Comparison of ENCODE assay signal across 9 mouse cellular contexts in the genomic region with DNA sequence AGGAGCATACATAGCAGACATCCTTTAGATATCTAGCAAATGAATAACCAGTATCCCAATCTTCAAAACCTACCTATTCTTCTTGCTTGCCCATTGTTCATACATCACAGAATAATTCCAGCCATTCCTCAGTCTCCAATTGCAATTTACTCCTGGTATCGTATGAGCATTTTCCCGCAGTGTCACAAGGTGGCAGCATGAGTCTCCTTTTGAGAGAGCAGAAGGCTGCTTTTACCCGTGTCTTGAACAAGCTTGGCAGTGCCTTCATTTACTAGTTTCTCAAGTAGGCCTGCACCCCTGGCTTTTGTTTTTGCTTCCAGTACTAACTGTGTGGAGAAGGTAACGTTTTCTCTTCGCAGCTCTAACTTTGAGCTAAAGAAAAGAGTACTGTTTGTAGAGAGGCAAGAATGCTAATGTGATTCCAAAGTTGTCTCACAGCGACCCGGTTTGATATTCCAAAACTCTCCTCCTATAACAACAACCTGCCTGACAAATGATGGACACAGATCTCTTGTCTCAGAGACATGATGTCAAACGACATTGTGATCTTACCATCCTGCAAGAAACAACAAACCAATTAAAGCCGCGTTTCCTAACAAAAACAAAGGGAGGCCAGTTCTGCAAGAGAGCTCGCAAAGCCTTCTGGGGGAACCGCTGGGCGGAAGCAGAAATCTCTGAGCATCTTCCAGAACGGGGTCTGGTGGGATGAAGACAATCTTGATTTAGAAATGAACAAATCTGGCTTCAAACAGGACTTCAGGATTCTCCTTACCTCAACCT. TPM values are rescaled to one million over a fixed set of nuclear protein-coding genes. Genes with fewer than 3 reads are reported as not detected.
A peak's percentile ranks its signal among the peaks of the same experiment; 100 is the strongest.
DNase-seq lines count a peak whose midpoint lies in the region; ATAC-seq and TF ChIP-seq lines count a peak whose summit lies in the region.
"Had no signal": no experiment of that assay in that cellular context is flagged by ENCODE, and none has a peak within 500 bp of the region (broad histone marks: within the 10 kb centered on the region; RNA-seq: fewer than 3 reads in every experiment).

No protein-coding gene starts in this region.

- WGBS in lung, embryonic 16.5 days: 42% methylated on average over 14 of the region's 14 CpGs

- peak; percentile 86 for TF ChIP-seq CTCF in E14TG2a.4 (conservative IDR thresholded peaks at IDR 0.05; ENCODE audit: low read length)

- no peak overlapping the region for H3K27ac ChIP-seq in lung, embryonic 16.5 days (ENCODE audit: low read length)
- H3K27ac ChIP-seq: stomach, embryonic 15.5 days had no signal

- peaks cover 21% of the 10 kb centered on the region for H3K4me1 ChIP-seq in E14TG2a.4 (replicated peaks; ENCODE audit: low read depth, low read length)
- H3K4me1 ChIP-seq in lung, embryonic 16.5 days (replicated peaks; ENCODE audit: control insufficient read depth, insufficient read depth, low read length): no peaks in the 10 kb centered on the region
- H3K4me1 ChIP-seq: stomach, embryonic 15.5 days had no signal

- H3K27me3 ChIP-seq in E14TG2a.4 (ENCODE audit: insufficient read depth, low read length): 0 out of 2 replicates have a peak, but pooled peaks cover 4% of the 10 kb centered on the region
- no peaks in the 10 kb centered on the region for H3K27me3 ChIP-seq in lung, embryonic 16.5 days (ENCODE audit: control insufficient read depth, insufficient read depth, low read depth, low read length)
- H3K27me3 ChIP-seq: stomach, embryonic 15.5 days had no signal

- no peak overlapping the region for H3K4me3 ChIP-seq in E14TG2a.4 (replicated peaks; ENCODE audit: low read length)
- H3K4me3 ChIP-seq in lung, embryonic 16.5 days (ENCODE audit: low read length): no peak overlapping the region
- H3K4me3 ChIP-seq: stomach, embryonic 15.5 days had no signal

- H3K9ac ChIP-seq in lung, embryonic 16.5 days (ENCODE audit: low read length): no peak overlapping the region
- H3K9ac ChIP-seq: stomach, embryonic 15.5 days had no signal

- DNase-seq in adrenal gland, adult 2 months: peak; percentile 81
- peak; percentile 73 for DNase-seq in embryo, embryonic 9.5 days (ENCODE audit: extremely low spot score)
- peak; percentile 83 for DNase-seq in heart, adult 8-10 months (ENCODE audit: low spot score)
- peak; percentile 83 for DNase-seq in layer of hippocampus, adult 11-12 months (ENCODE audit: low spot score)
- peak; percentile 80 for DNase-seq in right cerebral cortex, adult 18-20 months

- H3K4me2 ChIP-seq in lung, embryonic 16.5 days (ENCODE audit: low read depth, low read length): no peak overlapping the region
- H3K4me2 ChIP-seq: stomach, embryonic 15.5 days had no signal

- H3K36me3 ChIP-seq in E14TG2a.4 (ENCODE audit: insufficient read depth, low read length): no peaks in the 10 kb centered on the region
- no peaks in the 10 kb centered on the region for H3K36me3 ChIP-seq in lung, embryonic 16.5 days (ENCODE audit: control insufficient read depth, insufficient read depth, low read length)
- H3K36me3 ChIP-seq: stomach, embryonic 15.5 days had no signal

- ATAC-seq in lung, embryonic 16.5 days (ENCODE audit: low read depth): peak; percentile 54; the same call in 1 of the 2 replicates
- ATAC-seq in erythroblast, adult 5-6 weeks (replicated peaks; ENCODE audit: low FRiP score, poor library complexity, severe bottlenecking): no peak

- no peaks in the 10 kb centered on the region for H3K9me3 ChIP-seq in E14TG2a.4 (ENCODE audit: low read length)
- no peaks in the 10 kb centered on the region for H3K9me3 ChIP-seq in lung, embryonic 16.5 days (ENCODE audit: control insufficient read depth, low read length)
- H3K9me3 ChIP-seq: stomach, embryonic 15.5 days had no signal

RNA-seq across cellular contexts. Expression of a gene that starts 5.0 kb away (rescaled TPM):
- 100 to 1,000 TPM; 237 to 336 TPM for total RNA-seq in adrenal gland, adult 2 months (2021)
- 246 and 342 TPM in 2 replicates for polyA plus RNA-seq in adrenal gland, adult 2 months (2012; rRNA removed)
- total RNA-seq in heart, adult 8-10 months (2022): 10 to 100 TPM; 51.8 to 58.4 (median 54.5) TPM
- 92.1 and 94.2 TPM in 2 replicates for polyA plus RNA-seq in lung, embryonic 16.5 days (2015; fragmentation: Nextera tagmentation; extraction: Ambion mirVana)
- total RNA-seq in erythroblast, adult 5-6 weeks (2015; ENCODE audit: low replicate concordance): 0.58 TPM in 1 of 2 replicates, not detected in the other
- total RNA-seq in erythroblast, adult 5-6 weeks (2017; ENCODE audit: low replicate concordance): 0.09 TPM in 1 of 2 replicates, not detected in the other

RNA-seq across cellular contexts. Expression of a gene that starts 42.4 kb away (rescaled TPM):
- 1 to 10 TPM; 8.5 to 10.0 TPM for total RNA-seq in adrenal gland, adult 2 months (2021)
- polyA plus RNA-seq in adrenal gland, adult 2 months (2012; rRNA removed): 0.78 and 1.2 TPM in 2 replicates
- 10 to 100 TPM; 77.3 to 89.7 (median 87.0) TPM for total RNA-seq in heart, adult 8-10 months (2022)
- polyA plus RNA-seq in lung, embryonic 16.5 days (2015; fragmentation: Nextera tagmentation; extraction: Ambion mirVana): 2.1 and 2.8 TPM in 2 replicates
- 0.21 TPM in 1 of 2 replicates, not detected in the other for total RNA-seq in erythroblast, adult 5-6 weeks (2015; ENCODE audit: low replicate concordance)
- total RNA-seq in erythroblast, adult 5-6 weeks (2017; ENCODE audit: low replicate concordance): 0.09 TPM in 1 of 2 replicates, not detected in the other

Comparison
In these comparisons a context has a peak if more than half of its experiments do, and no peak if none do; other contexts are left out.
1. RNA of a gene that starts 5.0 kb away (total RNA-seq): 237 to 336 TPM in adrenal gland, adult 2 months and 51.8 to 58.4 TPM in heart, adult 8-10 months; 0.09 to 0.58 TPM in erythroblast, adult 5-6 weeks; every median in the first group is over 10 times any median in the second.
2. RNA of a gene that starts 42.4 kb away (total RNA-seq): 77.3 to 89.7 TPM in heart, adult 8-10 months and 8.5 to 10.0 TPM in adrenal gland, adult 2 months; 0.09 to 0.21 TPM in erythroblast, adult 5-6 weeks; every median in the first group is over 4 times any median in the second.
3. Peak in every context shown above with its lines, with median percentiles within 50 percentile points of each other: DNase-seq.